Mouse (Mus musculus) left cerebral cortex, adult 11 months (tissue): ENCODE results near the gene Maml2.
"Not testable (repeated sequence)": the region's sequence is repeated elsewhere in the genome, so short reads cannot be mapped to it uniquely, and the experiment has no call there.

Source experiments
- DNase-seq: peaks from one replicate; pipeline ENCODE4 v3.0.0; 2022; ENCODE audit warnings: low spot score

Gene Maml2

DNA sequence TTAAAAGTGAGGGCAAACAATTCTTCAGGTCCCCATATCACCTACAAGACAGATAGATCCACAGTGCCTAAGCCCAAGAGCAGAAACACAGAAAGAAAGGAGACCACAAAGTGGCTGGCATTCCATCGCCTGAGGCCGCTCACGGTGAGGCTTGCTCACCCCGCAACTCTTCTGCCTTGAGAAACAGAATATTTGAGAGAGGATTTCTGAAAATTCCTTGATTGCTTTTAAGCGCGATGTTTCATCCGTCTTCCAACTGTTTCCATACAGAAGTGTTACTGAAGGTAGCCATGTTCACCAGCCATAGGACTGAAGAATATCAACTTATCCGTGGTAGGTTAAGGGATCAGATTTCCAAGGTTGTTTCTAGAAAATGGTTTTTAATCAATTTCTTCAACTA is 383.4 kb downstream of the Maml2 start:
- no peak for DNase-seq

DNA sequence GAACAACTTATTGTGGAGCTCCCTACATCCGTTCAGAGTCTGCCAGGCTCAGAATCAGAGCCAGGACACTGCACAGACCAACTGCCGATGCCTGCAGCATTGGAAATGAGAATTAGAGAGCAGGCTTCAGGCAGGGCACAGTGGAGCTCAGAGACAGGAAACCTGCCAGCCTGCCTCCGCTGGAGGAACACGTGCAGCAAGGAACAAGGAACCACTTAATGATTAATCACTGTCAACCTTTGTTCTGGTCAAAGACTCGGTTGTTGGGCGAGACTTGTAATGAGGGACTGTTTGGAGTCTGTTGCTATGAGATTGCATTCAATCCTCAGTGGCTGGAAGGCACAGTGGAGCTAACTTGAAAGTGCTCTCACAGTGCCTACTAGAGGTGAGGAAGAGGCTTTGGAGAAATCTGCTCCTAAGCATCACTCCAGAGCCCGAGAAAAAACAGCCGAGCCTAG is 383.9 kb downstream of the Maml2 start:
- peak; percentile 62 for DNase-seq

GRCm38 (mm10) chr9:13684327-13684934 is 386.7 kb downstream of the Maml2 start:
- DNase-seq: no peak

GRCm38 (mm10) chr9:13686977-13687659 is 389.4 kb downstream of the Maml2 start:
- no peak for DNase-seq

DNA sequence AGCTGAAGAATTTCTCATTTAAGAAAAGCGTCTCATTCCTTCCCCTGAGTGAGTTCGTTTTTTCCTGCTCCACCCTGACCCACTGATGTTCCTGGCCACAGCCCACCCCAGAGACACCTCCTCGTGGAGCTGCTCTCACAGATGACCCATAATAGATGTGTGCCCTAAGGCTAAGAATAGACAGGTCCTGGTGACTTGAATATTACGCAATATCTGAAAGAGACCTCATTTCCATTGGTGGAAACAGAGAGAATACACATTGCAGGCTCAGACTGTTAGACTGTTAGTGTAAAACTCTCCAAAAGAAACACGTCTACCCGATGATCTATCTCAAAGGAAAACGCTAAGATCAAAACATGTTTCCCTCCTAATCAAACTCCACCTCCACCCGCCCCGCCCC is 391.2 kb downstream of the Maml2 start:
- no peak for DNase-seq

GRCm38 (mm10) chr9:13690321-13690720 is 392.6 kb downstream of the Maml2 start:
- no peak for DNase-seq

DNA sequence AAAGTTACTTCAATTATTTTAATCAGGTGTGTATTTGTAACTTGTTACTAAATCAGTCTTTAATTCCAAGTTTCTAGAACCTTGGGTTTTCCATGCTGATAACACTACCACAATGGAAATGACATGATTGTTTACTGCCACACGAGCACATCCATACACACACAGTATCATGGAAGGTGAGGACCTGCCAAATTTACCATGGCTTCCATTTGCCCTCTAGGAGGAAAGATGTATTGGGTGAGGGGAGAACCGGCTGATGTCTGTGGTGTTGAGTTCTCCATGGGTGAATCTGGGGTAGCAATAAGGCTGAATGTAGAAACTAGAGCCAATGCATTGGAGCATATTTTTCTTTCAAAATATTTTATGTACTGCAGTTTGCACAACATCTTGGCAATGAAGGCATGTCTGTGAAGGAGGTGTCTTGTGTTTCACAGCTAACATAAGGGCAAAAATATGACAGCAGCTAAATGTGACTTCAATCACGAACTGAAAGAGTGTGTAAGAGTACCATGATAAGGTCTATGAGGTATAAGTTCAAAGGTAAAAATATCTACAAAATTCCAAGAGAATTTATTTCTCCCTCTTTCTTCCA is 396.0 kb downstream of the Maml2 start:
- DNase-seq: no peak

DNA sequence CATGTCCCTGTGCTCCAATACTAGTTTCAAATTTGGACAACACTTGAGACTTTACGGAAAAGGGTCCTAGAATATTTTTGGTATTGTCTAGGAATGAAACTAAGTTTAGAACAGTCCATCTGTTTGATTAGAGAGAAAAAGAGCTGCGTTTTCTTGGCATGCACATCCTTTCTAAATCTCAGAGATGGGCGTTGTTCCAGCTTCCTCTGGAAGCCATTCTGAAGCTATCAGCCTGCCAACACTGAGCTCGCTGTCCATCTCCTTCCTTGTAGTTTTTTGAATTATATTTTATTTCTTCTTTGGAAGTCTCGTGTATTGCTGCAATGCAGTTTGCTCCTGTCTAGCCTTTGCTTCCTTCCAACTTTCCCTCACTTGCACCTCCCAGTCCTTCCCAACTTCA is 396.5 kb downstream of the Maml2 start:
- DNase-seq: no peak

DNA sequence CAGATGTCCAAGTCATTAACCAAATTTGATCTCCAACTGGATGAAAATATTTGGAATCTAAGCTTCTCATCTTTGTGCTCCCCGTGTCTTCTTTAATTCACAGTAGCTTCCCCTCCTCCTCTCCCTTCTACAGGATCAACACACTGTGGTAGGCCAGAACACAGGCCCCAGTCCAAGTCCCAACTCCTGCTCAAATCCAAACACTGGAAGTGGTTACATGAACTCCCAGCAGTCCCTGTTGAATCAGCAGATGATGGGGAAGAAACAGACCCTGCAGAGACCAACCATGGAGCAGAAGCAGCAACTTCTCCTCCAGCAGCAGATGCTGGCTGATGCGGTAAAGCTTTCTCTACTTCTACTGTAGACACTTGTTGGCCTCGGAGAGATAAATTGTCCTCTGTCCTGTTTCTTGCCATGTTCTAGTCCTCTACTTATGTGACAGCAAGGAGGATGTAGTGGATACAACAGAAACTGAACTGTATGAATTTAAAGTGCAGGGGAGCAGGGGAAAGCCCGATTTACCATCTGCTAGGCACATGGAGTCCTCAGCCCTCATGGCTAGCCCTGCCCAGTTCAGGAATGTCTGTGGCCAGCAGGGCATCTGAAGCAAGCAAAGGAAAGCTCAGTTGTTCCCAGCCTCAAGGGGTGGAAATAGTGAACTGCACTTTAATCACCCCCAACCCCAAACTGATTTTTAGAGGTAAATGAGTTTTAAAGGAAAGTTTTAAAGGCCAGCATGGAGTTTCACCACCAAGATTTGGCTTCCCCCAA is 399.5 kb downstream of the Maml2 start:
- no peak for DNase-seq

- no peak for DNase-seq
Observed at GRCm38 (mm10) chr9:13697869-13698268, 400.1 kb downstream of the Maml2 start.

- DNase-seq: no peak
Observed at GRCm38 (mm10) chr9:13699061-13699780, 401.5 kb downstream of the Maml2 start.

DNA sequence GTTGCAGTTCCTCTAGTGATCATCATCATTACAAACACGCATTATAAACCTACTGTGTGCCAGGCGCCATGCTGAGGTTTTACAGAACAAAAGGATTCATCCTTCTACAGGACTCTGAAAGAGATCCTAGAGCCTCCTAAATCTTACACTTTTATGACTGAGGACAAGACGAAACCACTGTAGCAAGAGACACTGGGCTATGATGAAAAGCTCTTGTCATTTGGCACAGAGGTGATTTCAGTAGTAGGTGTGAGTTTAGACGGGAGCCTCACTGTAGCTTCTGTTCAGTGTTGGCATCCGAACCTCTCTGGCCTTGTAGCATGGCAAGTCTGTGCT is 402.0 kb downstream of the Maml2 start:
- DNase-seq: no peak

DNA sequence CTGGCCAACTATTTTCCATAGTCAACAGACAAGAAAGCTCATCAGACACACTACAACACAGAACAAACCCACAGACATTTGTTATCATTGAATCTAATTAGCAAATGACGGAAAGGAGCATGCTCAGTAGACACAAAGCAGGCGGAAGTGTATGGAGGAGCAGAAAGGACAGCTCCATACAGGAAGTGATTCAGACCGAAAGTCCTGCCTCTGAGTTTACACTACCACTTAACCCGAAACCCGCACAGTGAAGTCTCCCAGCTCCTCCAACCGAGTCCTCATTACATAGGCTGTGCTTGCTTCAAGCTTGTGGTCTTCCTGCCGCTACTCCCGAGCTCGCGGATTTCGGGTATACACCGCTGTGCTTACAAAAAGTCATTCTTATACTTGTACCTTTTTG is 404.0 kb downstream of the Maml2 start:
- DNase-seq: no peak

DNA sequence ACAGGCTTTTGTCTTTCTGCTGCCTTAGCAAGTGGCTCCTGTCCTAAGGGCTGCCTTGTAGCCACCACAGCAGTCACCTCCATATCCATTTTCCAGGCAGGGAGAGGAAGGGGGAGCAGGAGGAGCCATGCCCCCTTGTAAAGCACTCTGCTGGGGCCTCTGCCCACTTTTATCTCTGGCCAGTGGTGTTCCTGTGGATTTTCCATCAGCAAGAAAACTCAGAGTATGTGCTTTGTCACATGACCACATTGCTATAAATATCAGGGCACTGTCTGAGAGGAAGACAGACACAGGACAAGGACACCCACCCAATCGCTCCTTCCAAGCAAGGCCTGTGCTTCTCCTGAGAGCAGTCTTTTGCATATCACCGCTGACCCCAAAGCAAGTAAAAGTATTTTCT is 405.3 kb downstream of the Maml2 start:
- no peak for DNase-seq

DNA sequence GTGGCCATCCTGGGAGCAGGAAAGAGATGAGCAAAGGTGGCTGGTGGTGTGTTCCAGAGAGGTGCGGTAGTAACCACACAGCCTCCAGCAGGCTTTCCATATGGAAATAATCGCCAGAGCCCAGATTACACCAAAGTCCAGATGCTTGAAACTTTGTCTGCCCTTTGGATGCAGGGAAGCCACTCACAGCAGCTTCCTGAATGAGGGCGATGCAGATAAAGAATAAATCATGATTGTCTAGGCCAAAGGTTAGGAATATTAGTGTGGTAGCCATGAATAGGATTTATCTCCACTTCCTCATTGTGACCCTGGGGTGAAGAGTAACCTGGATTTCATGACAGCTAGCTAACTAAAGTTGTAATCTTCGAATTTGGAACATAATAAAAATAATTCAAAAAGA is 407.2 kb downstream of the Maml2 start:
- DNase-seq: no peak

- no peak for DNase-seq
Observed at GRCm38 (mm10) chr9:13707066-13707555, 409.4 kb downstream of the Maml2 start.

DNA sequence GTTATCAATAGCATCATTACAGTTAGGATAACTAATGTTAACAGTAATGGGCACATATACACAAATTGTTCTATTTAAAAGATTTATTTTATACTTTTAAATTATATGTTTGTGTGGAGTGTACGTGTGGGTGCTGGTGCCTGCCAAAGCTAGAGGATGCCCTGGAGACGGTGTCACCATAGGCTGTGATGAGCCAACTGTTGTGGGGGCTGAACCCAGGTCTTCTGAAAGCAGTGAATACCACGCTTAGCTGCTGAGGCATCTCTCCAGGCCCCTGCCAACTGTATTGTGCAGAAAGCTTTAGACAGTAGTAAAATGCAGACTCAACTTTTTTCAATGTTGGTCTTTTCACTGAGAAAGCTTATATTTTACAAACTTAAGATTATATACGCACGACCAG is 411.7 kb downstream of the Maml2 start:
- DNase-seq: no peak

GRCm38 (mm10) chr9:13715891-13716290 is 418.1 kb downstream of the Maml2 start:
- not testable (repeated sequence) for DNase-seq

GRCm38 (mm10) chr9:13716316-13717099 is 418.8 kb downstream of the Maml2 start:
- peak; percentile 45 for DNase-seq

GRCm38 (mm10) chr9:13748404-13748797 is 450.6 kb downstream of the Maml2 start, which contains the start of gene Mtmr2:
Gene Mtmr2 (plus strand): TSS chr9:13748410.
- no peak for DNase-seq
